Mouse (Mus musculus) granulocyte monocyte progenitor cell, adult 5-6 weeks (primary cell): Measurements from ENCODE around the gene Dync1li2. TPM values are rescaled to one million over a fixed set of nuclear protein-coding genes. Genes with fewer than 3 reads are reported as not detected.
A peak's percentile ranks its signal among the peaks of the same experiment; 100 is the strongest.

Experiments used
- ATAC-seq: replicated peaks from 2 replicates; pipeline ENCODE4 v1.8.0; 2016; ENCODE audit warnings: mild to moderate bottlenecking, moderate TSS enrichment, inconsistent platforms; ENCODE audit not compliant: poor library complexity, severe bottlenecking
- total RNA-seq, 2 experiments: library from RNA; stranded (forward) in 1 of 2; stranded (reverse) in 1 of 2; fragments of 200-712, 200-1000 nt in 1 of 2; fragments of >200 nt in 1 of 2; fragmentation: Nextera tagmentation in 1 of 2; gene quantifications; 2 replicates each; pipeline ENCODE4 v1.2.3; 2014 to 2017

The Dync1li2 gene
- total RNA-seq, 2 experiments from 2014 or later, result 13.9 to 43.4 TPM

DNA sequence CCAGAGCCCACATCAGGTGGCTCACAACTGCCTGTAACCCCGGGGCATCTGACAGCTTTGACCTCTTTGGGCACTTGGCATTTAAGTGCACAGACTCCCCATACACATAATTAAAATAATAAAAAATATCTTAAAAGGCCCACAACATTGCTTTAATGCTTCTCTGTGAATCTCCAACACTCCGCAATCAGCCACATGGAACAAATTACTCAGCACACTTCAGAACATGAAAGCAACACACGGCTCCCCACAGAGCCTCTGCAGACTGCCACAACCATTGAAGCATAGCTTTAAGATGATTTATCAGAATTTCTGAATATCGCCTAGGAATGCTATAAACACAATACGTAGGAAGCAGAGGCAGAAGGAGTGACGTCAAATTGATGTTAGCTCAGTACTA is 26.8 kb downstream of the Dync1li2 start:
- ATAC-seq, result no peak

DNA sequence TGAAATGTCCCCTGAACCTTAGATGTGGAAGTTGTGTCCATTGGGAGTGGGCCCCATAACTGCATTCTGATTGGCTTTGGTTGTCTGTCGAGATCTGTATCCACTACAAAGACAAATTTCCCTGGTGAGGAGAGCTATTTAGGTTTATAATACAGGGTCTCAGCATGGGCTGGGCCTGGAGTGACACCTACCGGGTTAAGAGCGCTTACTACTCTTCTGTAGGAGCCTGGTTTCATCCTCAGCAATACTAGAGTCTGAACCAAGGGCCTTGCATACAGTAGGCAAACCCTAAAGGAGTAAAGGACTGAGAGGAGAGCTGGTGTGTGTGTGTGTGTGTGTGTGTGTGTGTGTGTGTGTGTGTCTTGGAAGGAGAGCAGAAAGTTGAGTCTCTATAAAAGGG is 28.6 kb downstream of the Dync1li2 start:
- ATAC-seq, result no peak

DNA sequence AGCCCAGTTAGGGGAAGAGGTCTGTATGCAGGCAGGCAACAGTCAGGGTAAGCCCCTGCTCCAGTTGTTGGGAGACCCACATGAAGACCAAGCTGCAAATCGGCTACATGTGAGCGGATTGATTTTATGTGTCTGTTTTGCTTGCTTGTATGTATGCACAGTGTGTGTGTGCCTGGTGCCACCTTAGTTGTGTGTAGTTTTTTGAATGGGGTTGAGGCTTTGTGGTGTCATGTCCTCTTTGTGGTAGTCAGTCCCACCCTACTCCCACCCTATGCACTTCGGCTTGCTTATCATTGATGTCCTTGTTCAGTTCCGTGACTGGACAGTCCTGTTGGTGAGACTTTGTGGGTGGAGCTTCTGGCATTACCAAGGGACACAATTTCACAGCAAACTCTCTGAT is 29.1 kb downstream of the Dync1li2 start:
- ATAC-seq, result no peak

DNA sequence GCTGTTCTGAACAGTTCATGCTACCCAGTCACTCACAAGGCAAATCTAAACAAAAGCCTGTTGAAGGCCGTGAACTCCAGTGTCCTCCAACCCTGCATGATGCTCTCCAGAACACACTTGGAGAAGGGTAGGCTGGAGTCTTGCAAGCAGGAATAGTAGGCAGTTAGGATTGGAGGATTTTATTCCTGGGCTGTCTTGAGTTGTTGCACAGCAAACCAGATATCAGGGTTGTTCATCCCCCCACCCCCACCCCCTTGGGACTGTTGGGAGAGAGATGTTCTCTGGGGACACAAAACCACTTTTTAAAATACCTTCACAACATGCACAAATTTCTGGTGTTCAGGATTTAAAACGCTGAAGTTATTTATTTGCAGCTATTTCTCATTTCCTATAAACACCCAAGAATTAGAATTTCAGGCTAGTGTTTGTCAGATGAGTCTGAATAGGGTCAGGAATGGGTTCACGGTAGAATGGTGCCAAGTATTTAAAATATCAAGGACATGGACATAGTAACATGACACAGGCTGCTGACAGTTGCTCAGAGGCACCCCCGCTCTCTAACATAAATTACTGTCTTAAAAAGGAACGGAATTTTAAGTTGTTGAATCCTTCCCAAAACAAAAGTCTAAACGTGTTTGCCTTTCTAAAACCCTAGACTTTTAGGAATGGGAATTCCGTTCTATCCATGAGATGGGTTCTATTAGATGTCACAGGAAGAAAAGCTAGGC is 29.9 kb downstream of the Dync1li2 start:
- no peak for ATAC-seq

DNA sequence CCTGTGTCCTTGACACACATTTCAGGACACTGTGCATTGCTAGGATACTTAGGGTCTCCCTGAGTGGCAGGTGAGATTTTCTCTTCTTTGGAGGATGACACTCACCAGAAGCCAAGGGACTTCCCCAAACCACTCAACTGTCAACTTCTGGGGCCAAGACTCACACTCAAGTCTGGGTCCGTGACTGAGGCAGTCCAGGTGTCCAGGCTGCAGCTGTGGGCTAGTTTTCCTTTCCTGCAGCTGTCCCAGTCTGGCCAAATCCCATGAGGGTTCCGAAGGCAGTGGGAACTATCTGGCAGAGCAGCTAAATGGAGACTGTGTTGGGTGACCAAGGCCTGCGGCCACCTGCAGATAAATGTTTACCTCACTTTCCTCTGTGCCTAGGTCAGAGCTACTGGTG is 30.9 kb downstream of the Dync1li2 start:
- ATAC-seq, result no peak

DNA sequence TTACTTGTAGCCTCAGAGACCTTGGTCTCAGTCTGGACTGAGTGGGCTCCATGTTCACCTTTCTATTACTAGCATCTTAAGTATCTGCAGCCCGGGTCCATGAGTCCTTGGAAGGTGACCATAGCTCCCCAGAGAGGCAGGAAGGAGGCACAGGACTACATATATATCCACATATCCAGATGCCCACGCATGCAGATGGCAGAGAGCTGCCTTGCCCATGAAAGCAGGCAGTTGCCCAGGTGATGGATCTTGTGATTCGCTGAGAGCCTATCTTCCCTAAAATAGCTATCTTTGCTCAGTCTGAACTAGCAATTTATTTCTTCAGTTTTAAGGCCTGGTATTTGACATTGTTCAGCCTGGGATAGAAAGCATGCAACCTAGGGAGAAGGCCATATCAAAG is 31.4 kb downstream of the Dync1li2 start:
- ATAC-seq, result no peak

DNA sequence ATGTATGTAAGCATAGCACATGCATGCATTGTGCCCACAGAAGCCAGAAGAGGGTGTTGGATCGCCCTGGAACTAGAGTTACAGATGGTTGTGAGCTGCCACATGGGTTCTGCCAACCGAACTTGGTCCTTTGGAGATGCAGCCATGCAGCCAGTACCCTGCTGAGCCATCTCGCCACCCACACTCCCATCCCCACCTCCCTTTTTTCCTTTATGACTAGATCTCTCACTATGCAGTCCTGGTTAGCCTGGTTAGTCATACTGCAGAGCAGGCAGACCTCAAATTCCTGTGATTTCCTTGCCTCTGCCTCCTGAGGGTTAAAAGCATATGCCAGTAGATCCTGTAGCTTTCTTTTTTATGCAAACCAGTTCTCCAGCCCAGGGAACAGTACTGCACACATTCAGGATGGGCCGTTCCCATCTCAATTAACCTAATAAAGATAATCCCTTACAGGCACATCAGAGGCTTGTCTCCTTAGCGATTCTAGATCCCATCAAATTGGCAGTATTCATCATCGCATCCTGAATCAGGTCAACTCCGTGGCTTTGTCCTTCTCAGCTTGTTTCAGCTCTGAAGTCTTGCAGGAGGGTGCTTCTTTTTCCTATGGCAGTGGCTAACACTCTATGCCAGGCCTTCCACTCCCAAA is 32.1 kb downstream of the Dync1li2 start:
- ATAC-seq, result no peak

DNA sequence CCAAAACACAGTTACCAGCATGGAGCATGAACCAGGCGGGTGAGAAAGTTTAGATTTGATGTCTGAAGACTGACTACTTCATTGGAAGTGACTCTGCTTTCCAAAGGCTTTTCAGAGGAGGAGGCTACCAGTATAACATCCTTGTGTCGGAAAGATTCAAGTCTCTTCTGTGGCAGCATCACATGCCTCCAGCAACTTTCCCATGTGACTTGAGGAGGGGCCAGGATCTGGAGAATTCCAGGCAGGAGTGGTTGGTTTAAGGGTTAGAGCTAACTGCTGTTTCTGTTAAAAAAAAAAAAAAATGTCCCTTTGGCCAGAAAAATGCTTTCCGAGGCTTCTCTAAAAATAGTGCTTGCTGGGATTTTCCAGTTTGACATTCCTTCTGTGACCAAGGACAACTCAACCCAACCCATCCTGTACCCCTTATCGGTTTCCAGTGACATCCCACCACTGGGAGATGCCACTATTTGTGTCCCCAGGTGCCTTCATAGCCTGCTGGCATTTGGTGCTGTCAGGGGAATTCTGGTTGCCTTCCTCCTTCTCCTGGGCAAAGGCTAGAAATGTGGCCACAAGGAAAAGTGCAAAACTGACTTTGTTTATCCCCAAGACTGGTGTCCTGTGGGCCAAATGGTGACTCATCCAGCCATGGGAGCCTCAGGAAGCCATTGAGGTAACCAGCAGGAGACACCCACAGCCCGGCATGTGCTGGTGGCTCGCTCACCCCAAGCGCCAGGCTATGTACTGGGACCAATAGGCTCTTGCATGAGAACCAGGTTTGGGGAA is 34.3 kb downstream of the Dync1li2 start:
- ATAC-seq, result no peak

DNA sequence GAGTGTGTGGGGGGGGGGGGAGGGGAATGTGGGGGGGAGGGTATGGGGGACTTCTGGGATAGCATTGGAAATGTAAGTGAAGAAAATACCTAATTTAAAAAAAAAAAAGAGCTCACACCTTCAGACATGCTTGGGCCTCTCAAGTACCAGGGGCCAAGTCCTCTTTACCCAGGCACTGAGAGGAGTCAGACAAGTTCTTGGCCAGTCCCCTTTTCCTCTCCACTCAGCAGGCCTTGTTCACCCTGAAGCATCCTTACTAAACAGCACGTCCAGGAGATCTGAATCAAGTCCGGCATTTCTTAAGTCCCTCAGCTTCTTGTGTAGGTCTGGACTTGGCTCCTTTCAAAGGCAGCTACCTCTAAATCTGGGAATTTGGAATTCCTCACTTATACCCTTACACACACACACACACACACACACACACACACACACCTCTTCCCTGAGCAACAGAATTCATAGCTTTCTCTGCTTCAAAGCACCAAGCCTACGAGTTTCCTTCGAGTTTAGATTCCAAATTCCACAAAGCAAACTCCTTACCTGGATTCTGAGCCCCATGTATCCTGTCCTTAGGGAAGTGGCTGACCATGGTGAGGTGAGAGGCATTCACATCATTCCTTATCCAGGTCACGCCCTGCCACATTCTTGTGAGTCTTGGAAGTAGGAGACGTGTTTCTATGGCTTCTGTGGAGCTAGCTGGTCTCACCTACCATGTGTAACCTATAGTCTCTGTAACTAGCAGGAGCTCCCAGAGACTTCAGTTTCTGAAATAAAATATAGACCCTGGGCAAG is 36.3 kb downstream of the Dync1li2 start:
- no peak for ATAC-seq

DNA sequence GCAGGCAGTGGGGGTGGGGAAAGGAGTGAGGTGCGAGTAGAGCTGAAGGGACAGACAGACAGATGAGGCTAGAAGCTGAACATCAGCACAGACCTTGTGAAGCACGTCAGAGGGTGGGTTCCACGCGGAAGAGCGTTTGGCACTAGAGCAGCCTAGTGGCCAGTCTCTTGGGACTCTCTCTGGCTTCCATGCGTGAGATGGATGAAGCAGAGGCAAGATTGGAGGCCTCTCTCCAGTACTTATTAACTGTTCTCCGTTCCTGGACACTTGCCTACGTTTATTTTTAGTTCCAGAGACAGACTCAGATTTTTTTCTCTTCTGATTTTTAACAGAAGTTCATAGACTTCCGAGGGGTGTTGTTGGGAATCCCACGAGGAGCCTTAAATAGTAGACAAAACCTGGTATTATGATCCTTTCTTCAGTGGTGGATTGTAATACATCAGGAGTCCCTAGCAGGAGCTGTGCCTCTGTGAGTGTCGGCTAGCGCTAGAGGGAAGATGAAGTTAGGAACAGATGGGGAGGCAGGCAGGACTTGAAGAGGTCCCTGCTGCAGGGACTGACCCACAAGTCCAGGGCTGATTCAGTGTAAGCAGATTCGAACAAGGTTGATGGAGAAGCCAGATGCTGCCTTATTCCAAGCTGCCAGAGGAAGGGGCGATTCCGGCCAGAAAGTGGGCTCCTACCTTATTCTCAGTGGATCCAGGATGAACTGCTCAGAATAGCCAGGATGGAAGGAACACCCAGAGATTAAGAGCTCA is 37.2 kb downstream of the Dync1li2 start:
- ATAC-seq, result no peak

DNA sequence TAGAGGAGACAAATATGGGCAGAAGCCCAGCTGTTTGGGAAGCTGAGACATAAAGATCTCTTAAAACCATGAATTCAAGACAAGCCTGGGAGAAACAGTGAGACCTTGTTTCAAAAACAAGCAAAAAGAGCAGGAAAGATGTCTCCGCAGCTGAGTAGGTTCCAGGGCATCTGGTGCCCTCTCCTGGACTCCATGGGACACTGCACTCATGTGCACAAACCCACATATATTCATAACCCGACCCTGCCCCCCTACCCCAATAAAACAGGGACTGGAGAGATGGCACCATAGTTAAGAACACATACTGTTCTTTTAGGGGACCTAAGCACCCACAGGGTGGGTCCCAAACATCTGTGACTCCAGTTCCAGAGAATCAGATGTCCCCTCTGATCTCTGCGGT is 39.3 kb downstream of the Dync1li2 start:
- ATAC-seq, result peak; percentile 76

DNA sequence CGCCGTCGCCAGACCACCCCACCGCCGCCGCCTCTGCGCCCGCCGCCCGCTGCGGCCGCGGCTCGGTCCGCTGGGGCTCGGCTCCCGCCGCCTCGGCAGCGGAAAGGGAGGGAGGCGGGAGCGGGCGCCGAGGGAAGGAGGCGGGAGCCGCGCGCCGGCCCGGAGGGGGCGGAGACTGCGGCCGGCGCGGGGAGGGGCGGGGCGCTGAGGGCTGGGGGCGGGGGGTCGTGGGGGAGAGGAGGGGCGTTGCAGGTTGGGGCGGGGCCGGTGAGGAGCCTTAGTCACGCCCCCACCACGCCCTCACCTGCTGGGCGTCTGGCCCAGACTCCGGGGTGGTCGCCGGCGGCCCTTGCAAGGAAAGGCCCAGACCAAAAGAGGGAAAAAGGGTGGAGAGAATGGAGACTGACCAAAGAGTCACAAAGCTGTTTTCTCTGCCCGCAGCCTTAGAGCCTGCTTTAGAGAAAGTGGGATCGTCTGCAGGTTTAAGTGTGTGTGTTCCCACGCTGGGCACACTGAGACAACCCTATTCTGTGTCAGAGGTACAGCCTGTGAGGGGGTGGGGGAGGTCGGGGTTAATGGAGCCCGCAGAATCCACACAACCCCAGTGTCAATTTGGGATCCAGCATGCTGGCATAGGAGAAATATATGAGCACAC is 47.0 kb downstream of the Dync1li2 start, which contains the start of gene Cmtm4:
Gene Cmtm4, minus strand, starts transcription at position 105 of the 655 bp plus-strand sequence.
- ATAC-seq, result peak; percentile 73

DNA sequence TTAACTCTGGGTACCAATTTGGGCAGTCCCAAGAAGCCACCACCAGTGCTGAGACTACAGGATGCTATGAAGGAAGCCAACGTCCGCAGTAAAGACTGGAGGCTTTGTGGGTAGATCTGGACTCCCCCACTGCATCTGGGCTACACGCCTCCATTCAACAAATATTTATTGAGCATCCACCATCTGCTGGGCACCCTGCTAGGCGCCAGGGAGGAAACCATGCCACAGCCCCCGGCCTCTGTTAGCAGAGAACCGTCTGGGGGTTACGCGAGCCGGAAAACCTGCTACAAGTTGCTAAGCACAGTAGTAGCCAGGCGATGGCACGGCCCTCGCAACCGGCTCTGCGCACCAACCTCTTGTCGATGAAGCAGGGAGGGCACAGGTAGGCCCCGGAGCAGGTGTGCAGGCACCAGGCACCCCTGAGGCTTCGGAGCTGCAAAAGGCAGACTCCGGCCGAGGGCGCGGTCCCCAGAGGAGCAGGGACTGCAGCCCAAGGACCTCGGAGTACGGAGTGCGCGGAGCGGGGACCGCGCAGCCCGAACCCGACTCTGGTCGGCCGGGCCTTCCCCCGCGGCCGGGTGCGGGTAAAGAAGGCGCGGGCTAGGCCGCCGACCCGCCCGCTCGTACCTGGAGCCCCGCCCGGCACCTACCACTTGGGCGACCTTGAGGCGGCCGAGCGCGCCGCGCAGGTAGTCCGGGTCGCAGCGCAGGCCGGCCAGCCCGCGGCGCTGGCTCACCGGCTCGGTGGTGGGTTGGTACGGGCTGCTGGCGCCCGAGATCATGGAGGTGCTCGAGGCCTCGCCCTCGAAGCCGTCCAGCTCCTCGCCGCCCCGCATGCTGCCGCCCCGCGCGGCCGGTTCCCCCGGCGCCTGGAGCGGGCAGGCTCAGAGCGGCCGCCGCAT is 47.8 kb downstream of the Dync1li2 start:
- ATAC-seq, result peak; percentile 41

DNA sequence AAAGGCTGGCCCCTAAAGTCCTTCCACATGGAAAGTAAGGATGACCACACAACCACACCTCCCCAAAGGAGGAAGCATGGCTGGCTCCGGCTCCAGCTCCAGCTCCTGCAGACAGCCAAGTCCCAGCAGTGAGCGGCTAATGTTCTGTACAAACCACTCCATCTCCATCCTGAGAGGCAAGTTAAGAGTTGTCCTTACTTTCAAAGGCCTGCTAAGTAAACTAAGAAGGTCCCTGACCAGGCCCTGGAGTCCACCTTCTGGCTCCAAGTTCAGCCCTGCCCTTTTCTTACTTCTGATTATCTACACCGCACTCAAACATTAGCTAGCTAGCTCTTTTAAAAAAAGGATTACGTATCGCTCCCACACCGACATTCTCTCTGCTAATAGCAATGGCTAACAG is 49.1 kb downstream of the Dync1li2 start:
- no peak for ATAC-seq

DNA sequence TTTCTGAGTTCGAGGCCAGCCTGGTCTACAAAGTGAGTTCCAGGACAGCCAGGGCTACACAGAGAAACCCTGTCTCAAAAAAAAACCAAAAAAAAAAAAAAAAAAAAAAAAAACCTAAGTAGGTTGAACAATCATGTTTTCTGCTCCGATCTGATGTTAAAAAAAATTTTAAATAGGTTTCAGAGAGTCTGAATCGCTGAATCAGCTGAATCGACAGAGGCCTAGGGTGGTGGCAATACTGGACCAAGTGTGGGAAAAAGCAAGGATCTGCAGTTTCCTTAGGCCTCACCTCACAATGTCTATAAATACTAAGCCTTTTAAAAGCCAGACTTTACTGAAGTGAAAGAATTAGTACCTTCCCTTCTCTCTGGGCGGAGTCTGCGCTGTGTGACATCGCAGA is 49.7 kb downstream of the Dync1li2 start:
- no peak for ATAC-seq

DNA sequence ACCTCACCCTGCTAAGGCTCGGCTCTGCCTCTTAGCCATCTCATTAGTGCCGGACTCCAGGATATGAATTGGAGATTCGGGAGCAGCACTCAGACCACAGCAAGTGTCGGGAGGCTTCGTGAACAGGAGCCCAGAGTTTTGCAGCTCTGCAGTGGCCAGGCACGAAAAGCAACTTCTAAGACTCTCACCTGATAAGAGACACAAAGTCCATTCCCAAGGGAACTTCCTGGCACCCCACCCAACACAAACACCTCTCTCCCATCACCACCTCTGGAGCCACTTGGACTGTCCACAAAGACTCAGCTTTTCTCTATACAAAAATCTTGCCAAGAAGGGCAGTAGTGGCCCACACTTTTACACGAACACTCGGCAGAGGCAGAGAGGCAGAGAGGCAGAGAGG is 52.6 kb downstream of the Dync1li2 start:
- no peak for ATAC-seq

DNA sequence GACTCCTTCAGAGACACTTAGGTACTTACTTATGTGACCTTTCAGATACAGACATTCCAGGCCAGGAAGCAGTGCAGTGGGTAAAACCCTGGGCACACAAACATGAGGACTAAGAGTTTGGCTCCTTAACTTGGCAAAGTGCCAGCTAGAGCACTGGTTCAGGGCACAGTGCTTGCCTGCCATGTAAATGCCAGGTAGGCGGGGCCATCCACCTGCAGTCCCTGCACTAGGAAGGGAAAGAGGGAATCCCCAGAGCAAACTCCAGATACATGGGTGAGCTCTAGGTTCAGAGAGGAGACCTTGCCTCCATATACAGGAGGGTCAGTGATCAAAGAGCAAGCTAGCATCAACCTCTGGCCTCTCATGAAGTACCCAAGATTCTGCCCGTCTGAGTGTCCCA is 54.9 kb downstream of the Dync1li2 start:
- no peak for ATAC-seq

DNA sequence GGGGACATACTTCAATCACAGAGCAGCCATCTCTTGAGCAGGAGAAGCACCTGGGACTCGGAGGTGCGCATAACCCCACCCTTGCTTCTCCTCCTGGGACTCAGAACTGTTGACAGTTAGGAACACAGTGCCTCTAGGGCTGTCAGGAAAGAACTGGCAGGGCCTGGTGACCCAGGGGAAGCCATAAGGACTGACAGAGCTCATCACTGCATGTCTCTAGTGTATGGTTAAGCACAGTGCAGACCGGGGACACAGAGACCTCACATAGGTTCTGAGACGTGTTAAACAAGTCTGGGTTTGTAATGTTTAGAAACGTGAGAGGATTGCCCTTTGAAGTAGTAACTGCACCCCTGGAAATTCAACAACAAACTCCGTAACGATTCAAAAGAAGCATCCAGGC is 55.3 kb downstream of the Dync1li2 start:
- no peak for ATAC-seq
